Mouse (Mus musculus) heart, embryonic 16.5 days (tissue): ENCODE results near the gene Tsnax. TPM values are rescaled to one million over a fixed set of nuclear protein-coding genes. Genes with fewer than 3 reads are reported as not detected.
A peak's percentile ranks its signal among the peaks of the same experiment; 100 is the strongest.

Experiments
- ATAC-seq: fragments of 200-750 bp; cut with Nextera tagmentation; replicated peaks from 2 replicates; pipeline ENCODE4 v1.8.0; 2017; ENCODE audit warnings: moderate number of reproducible peaks; ENCODE audit not compliant: insufficient read depth, low FRiP score; ENCODE audit errors: extremely low read depth
- H3K27ac ChIP-seq: fragments of 300-500 bp; sonication (generic); 2 replicates; pipeline ENCODE4 v1.5.1; 2014; ENCODE audit warnings: mild to moderate bottlenecking, low read length, control low read depth, moderate library complexity
- H3K27me3 ChIP-seq: fragments of 300-500 bp; sonication (generic); 2 replicates; pipeline ENCODE4 v1.6.1; 2014; ENCODE audit warnings: low read length, mixed read lengths; ENCODE audit not compliant: control insufficient read depth, insufficient read depth
- H3K36me3 ChIP-seq: fragments of 300-500 bp; sonication (generic); 2 replicates; pipeline ENCODE4 v1.6.1; 2014; ENCODE audit not compliant: control insufficient read depth, insufficient read depth
- H3K4me1 ChIP-seq: fragments of 300-500 bp; sonication (generic); 2 replicates; pipeline ENCODE4 v1.6.1; 2014; ENCODE audit warnings: low read length, mixed read lengths; ENCODE audit not compliant: control insufficient read depth, insufficient read depth
- H3K4me2 ChIP-seq: fragments of 300-500 bp; sonication (generic); 2 replicates; pipeline ENCODE4 v1.6.1; 2014; ENCODE audit warnings: low read depth, mild to moderate bottlenecking, control low read depth, low read length
- H3K4me3 ChIP-seq: fragments of 300-500 bp; sonication (generic); 2 replicates; pipeline ENCODE4 v1.5.1; 2014; ENCODE audit warnings: mild to moderate bottlenecking, control low read depth, low read length
- H3K9ac ChIP-seq: fragments of 300-500 bp; sonication (generic); 2 replicates; pipeline ENCODE4 v1.6.1; 2014; ENCODE audit warnings: low read length, control low read depth
- H3K9me3 ChIP-seq: fragments of 300-500 bp; sonication (generic); replicated peaks from 2 replicates; pipeline ENCODE4 v1.6.1; 2016; ENCODE audit warnings: low read length; ENCODE audit not compliant: control insufficient read depth
- WGBS: fragments of 180-500 bp; shearing (Covaris S2); extraction: QIAGEN DNeasy Blood & Tissue Kit; methylation state at CpG from one replicate; pipeline ENCODE4 v1.1.7; 2014; 5-methylcytosine and 5-hydroxymethylcytosine counted together
- polyA plus RNA-seq: library from polyadenylated mRNA; unstranded; fragments of >200 nt; fragmentation: Nextera tagmentation; extraction: Ambion mirVana; gene quantifications from 2 replicates; pipeline ENCODE4 v1.2.1, GENCODE M21; 2015

Gene Tsnax
- polyA plus RNA-seq: 91.8 and 98.2 TPM in 2 replicates

- Histone ChIP-seq H3K4me2 (peak within 1 kb of the TSS; percentile 94), H3K4me3 (peak within 1 kb of the TSS; percentile 99), H3K27me3 (no peaks in the 10 kb centered on the region), H3K27ac (peak within 1 kb of the TSS; percentile 93), H3K9ac (peak within 1 kb of the TSS; percentile 99), H3K4me1 (no peaks in the 10 kb centered on the region; the same call in 1 of the 2 replicates), H3K9me3 (0 out of 2 replicates have a peak, but pooled peaks cover 2% of the 10 kb centered on the region), H3K36me3 (peaks cover 14% of the 10 kb centered on the region)
- ATAC-seq: peak; percentile 98
- 2% methylated on average over 83 of the region's 84 CpGs for WGBS
These were observed at the start of gene Tsnax for GRCm38 (mm10) chr8:125012695-125013627. Tsnax (plus strand) TSS chr8:125012997.

- WGBS: 75% methylated on average over 5 of the region's 5 CpGs
- no peak overlapping the region for H3K4me2 ChIP-seq
- H3K9ac ChIP-seq: no peak overlapping the region
- no peaks in the 10 kb centered on the region for H3K9me3 ChIP-seq
- H3K27me3 ChIP-seq: no peaks in the 10 kb centered on the region
- H3K4me1 ChIP-seq: peaks cover 19% of the 10 kb centered on the region
- no peak for ATAC-seq
- no peak overlapping the region for H3K27ac ChIP-seq
- H3K4me3 ChIP-seq: no peak overlapping the region
- H3K36me3 ChIP-seq: no peaks in the 10 kb centered on the region
These were observed 49.6 kb upstream of the Tsnax start for GRCm38 (mm10) chr8:124963246-124963645.

- H3K27me3 ChIP-seq: no peaks in the 10 kb centered on the region
- no peaks in the 10 kb centered on the region for H3K9me3 ChIP-seq
- no peak overlapping the region for H3K4me3 ChIP-seq
- peaks cover 11% of the 10 kb centered on the region for H3K4me1 ChIP-seq
- H3K4me2 ChIP-seq: no peak overlapping the region
- H3K36me3 ChIP-seq: no peaks in the 10 kb centered on the region
- 89% methylated on average over 8 of the region's 8 CpGs for WGBS
- no peak for ATAC-seq
- H3K27ac ChIP-seq: no peak overlapping the region
- no peak overlapping the region for H3K9ac ChIP-seq
These were observed 47.8 kb upstream of the Tsnax start for GRCm38 (mm10) chr8:124964966-124965365.

GRCm38 (mm10) chr8:124970312-124970933 lies 42.4 kb upstream of the Tsnax start:
- no peak overlapping the region for H3K4me2 ChIP-seq
- H3K27ac ChIP-seq: no peak overlapping the region
- no peaks in the 10 kb centered on the region for H3K27me3 ChIP-seq
- H3K9me3 ChIP-seq: no peaks in the 10 kb centered on the region; the same call in none of the 2 replicates
- H3K36me3 ChIP-seq: no peaks in the 10 kb centered on the region
- ATAC-seq: peak; percentile 45; the same call in 1 of the 2 replicates
- H3K9ac ChIP-seq: no peak overlapping the region
- WGBS: 64% methylated on average over 6 of the region's 6 CpGs
- no peak overlapping the region for H3K4me3 ChIP-seq
- H3K4me1 ChIP-seq: no peaks in the 10 kb centered on the region

GRCm38 (mm10) chr8:124973221-124973620 lies 39.6 kb upstream of the Tsnax start:
- no peak overlapping the region for H3K27ac ChIP-seq
- H3K9me3 ChIP-seq: no peaks in the 10 kb centered on the region; the same call in none of the 2 replicates
- H3K9ac ChIP-seq: no peak overlapping the region
- H3K4me3 ChIP-seq: no peak overlapping the region
- no peaks in the 10 kb centered on the region for H3K27me3 ChIP-seq
- 71% methylated on average over 8 of the region's 8 CpGs for WGBS
- H3K4me2 ChIP-seq: no peak overlapping the region
- no peaks in the 10 kb centered on the region for H3K4me1 ChIP-seq
- ATAC-seq: no peak
- H3K36me3 ChIP-seq: no peaks in the 10 kb centered on the region

GRCm38 (mm10) chr8:124974254-124974653 lies 38.5 kb upstream of the Tsnax start:
- Histone ChIP-seq H3K9ac (no peak overlapping the region), H3K9me3 (no peaks in the 10 kb centered on the region; the same call in none of the 2 replicates), H3K4me3 (no peak overlapping the region), H3K4me1 (no peaks in the 10 kb centered on the region), H3K27me3 (no peaks in the 10 kb centered on the region), H3K27ac (no peak overlapping the region), H3K36me3 (no peaks in the 10 kb centered on the region), H3K4me2 (no peak overlapping the region)
- no peak for ATAC-seq
- 62% methylated on average over 4 of the region's 4 CpGs for WGBS

- 85% methylated on average over 6 of the region's 6 CpGs for WGBS
- peaks cover 5% of the 10 kb centered on the region for H3K9me3 ChIP-seq
- ATAC-seq: no peak
- H3K9ac ChIP-seq: no peak overlapping the region
- no peak overlapping the region for H3K27ac ChIP-seq
- no peaks in the 10 kb centered on the region for H3K36me3 ChIP-seq
- H3K4me1 ChIP-seq: no peaks in the 10 kb centered on the region
- no peaks in the 10 kb centered on the region for H3K27me3 ChIP-seq
- H3K4me3 ChIP-seq: no peak overlapping the region
- no peak overlapping the region for H3K4me2 ChIP-seq
These were observed 36.6 kb upstream of the Tsnax start for GRCm38 (mm10) chr8:124976211-124976610.

- H3K36me3 ChIP-seq: no peaks in the 10 kb centered on the region
- H3K27ac ChIP-seq: no peak overlapping the region
- no peak for ATAC-seq
- no peaks in the 10 kb centered on the region for H3K4me1 ChIP-seq
- WGBS: 78% methylated on average over 7 of the region's 7 CpGs
- no peaks in the 10 kb centered on the region for H3K27me3 ChIP-seq
- H3K9ac ChIP-seq: no peak overlapping the region
- peaks cover 5% of the 10 kb centered on the region; the same call in 1 of the 2 replicates for H3K9me3 ChIP-seq
- no peak overlapping the region for H3K4me2 ChIP-seq
- no peak overlapping the region for H3K4me3 ChIP-seq
These were observed 34.8 kb upstream of the Tsnax start for GRCm38 (mm10) chr8:124978026-124978425.

- ATAC-seq: no peak
- Histone ChIP-seq H3K36me3 (no peaks in the 10 kb centered on the region), H3K9me3 (peaks cover 5% of the 10 kb centered on the region; the same call in 1 of the 2 replicates), H3K4me1 (no peaks in the 10 kb centered on the region), H3K4me2 (no peak overlapping the region), H3K4me3 (no peak overlapping the region), H3K27ac (no peak overlapping the region), H3K27me3 (no peaks in the 10 kb centered on the region), H3K9ac (no peak overlapping the region)
- WGBS: 94% methylated on average over 3 of the region's 3 CpGs
These were observed 32.8 kb upstream of the Tsnax start for GRCm38 (mm10) chr8:124980036-124980435.
